Mouse (Mus musculus) liver, embryonic 14.5 days (tissue): ENCODE results near the gene Rsad2.

Experiments
- CTCF ChIP-seq: IDR thresholded peaks from 2 replicates; pipeline ENCODE4 v1.5.1; 2016; ENCODE audit warnings: antibody characterized with exemption, low read depth, control low read depth
- EP300 ChIP-seq: IDR thresholded peaks from 2 replicates; pipeline ENCODE4 v1.6.1; 2016; ENCODE audit warnings: antibody characterized with exemption, low read depth

- TF ChIP-seq CTCF (no peak), EP300 (no peak)
These were observed 41.7 kb downstream of the Rsad2 start for GRCm38 (mm10) chr12:26414451-26415103.
